Mouse (Mus musculus) olfactory bulb, adult 2 months (tissue): ENCODE results near the gene Scyl1.

Experiments
- CTCF ChIP-seq: fragments of 200-500 bp; IDR thresholded peaks from 2 replicates; pipeline ENCODE4 v1.5.1; 2012; ENCODE audit warnings: low read depth, mild to moderate bottlenecking, low read length, moderate library complexity; ENCODE audit not compliant: insufficient read depth
- POLR2A ChIP-seq: fragments of 200-500 bp; IDR thresholded peaks from 2 replicates; pipeline ENCODE4 v1.6.1; 2012; ENCODE audit warnings: mild to moderate bottlenecking, low read depth, low read length, moderate library complexity; ENCODE audit not compliant: insufficient read depth

GRCm38 (mm10) chr19:5778312-5778711, 7.1 kb upstream of the Scyl1 start:
- no peak for TF ChIP-seq POLR2A
- no peak for TF ChIP-seq CTCF
